Mouse (Mus musculus): Measurements from ENCODE around the gene Esyt2.

DNA sequence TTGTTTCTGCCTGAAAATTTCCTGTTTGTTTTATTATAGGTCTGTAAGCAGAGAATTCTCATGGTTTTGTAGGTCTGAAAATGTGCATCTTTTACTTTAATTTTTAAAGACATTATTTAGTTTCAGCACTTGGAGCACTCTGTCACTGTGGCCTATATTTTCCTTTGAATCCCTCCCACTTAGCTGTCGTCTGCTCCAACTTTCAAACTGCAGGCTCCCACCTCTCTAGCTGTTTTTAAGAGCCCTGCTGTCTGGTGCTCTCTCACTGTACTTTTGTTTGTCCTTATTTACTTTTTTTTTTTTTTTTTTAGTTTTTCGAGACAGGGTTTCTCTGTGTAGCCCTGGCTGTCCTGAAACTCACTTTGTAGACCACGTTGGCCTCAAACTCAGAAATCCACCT lies 42.2 kb upstream of the Esyt2 start:
- TF ChIP-seq POLR2AphosphoS2 (IDR thresholded peaks at IDR 0.05; ENCODE audit: insufficient read length, low read depth) (no peak), MAX (IDR thresholded peaks at IDR 0.05; ENCODE audit: low read depth) (no peak), E2F4 (IDR thresholded peaks at IDR 0.05; ENCODE audit: insufficient read depth) (no peak)

Data from myocyte (in vitro differentiated cells).